Mouse (Mus musculus) heart, adult 8-10 months (tissue): ENCODE results near the gene Pgls. TPM values are rescaled to one million over a fixed set of nuclear protein-coding genes. Genes with fewer than 3 reads are reported as not detected.

Experiments used
- DNase-seq: peaks from one replicate; pipeline ENCODE4 v3.0.0; 2022; ENCODE audit warnings: low spot score
- microRNA-seq: library from miRNA; unstranded; fragments of <30 nt; microRNA quantifications from one replicate; pipeline ENCODE4 v1.2.0, GENCODE M21; 2022
- total RNA-seq, 4 experiments: library from RNA; stranded (reverse); gene quantifications; 2 replicates each; pipeline ENCODE4 v1.2.4; 2022

Pgls gene
- total RNA-seq, 4 experiments from 2014 or later, result 57.7 to 65.1 (median 62.6) TPM

DNA sequence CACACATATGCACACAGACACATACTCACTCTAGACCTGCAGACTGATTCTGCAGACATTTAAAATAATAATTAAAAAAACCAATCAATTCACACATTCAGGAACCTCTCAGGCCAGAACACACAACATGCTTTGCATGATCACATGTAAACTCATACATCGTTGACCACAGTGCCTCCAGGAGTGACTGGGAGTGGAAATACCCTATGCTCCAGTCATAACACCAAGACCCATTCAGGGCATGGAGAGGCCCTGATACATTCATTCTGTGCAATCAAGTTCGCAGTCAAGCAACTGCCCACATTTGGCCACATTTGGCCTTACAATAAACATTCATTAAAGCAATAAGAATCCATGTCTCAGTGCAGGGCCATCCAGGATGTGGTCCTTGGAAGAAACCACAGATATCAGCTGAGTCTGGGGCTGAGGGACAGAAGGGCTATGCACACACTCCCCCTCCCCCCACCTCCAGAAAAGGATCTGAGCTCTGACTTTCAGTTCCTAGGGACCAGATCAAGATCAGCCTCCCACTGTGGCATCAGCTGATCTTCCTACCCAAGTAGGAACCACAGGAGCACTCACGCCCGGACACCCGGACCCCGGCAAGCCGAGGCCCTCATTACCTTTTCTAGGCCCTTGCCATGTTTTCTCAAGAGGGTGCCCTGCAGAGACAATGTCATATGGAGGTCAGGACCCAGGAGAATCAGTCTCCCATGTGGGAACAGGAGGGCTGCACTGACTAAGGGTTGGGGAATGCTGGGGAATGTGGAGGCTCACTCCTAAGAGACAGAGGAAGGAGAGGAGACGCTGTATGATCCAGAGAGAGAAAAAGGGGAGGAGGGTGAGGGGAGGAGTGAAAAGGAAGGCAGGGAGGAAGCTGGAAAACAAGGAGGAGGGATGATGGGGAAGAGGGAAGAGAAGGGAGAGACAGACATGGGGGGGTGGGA is 45.4 kb downstream of the Pgls start:
- no peak for DNase-seq

DNA sequence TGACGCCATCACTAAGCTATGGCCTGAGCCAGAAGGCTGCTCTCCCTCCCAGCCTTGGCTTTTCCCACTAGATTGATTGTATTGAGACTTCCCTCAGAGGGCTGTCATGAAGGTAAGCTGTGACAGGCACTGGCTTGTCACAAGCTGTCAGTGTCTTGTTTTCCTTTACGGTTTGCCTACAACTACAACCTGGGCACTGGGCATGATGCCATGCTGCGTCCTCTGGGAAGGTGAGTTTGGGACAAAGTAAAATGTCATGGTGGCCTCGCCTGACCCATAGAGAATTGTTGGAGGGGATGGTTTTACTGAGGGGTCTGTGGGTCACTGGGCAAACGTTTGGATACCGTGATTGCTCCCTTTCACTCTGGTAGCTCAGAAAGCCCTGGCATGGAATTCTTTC is 46.3 kb downstream of the Pgls start:
- DNase-seq, result no peak

DNA sequence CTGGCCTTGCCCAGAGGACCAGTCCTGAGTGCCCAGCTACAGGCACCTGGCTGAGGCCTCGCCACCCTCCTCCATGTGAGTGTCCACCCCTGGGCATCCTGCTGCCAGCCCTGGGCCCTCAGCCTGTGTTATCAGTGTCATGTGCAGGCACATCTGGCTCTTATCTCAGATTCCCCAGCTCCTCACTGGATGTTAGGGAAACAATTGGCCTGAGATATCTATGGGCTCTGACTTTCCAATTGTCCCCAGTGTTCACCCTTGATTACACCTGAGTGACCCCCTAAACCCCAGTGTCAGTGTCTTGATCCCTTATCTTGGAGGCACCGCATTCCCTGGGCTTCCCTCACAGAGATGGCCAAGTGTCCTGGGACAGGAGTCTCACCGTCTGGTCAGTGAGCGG is 47.3 kb downstream of the Pgls start:
- DNase-seq, result no peak

DNA sequence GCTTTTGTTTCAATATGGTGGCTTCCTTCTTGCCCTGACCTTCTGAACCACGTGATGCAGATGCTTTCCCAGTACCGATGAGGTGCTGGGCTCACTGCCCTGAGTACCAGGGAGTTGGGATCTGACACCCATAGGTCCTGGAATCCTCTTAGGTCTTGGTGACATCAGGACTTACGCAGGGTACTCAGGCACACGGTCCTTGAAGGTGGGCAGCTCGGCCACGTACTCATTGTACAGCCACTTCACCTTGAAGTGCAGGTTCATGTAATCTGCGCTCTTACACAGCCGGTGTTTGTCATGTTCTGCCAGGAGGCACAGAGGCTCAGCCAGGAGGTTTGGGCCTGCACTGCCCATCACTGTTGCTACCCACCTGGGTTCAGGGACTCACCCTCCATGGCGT is 53.5 kb downstream of the Pgls start:
- DNase-seq, result no peak

Small RNAs within 50 kb of the gene (microRNA-seq; reads per million reads assigned to microRNA genes)
- gene Mir6769b, result not detected

Other genes with a start within 250 kb of the Pgls start
- 100 to 1,000 TPM; 176 to 184 (median 181) TPM for gene Use1, start 225.3 kb upstream of the Pgls start, total RNA-seq
- gene Ocel1, start 220.9 kb upstream of the Pgls start, total RNA-seq, result 10 to 100 TPM; 11.2 to 15.0 (median 13.9) TPM
- 10 to 100 TPM; 44.3 to 52.2 (median 46.2) TPM for gene Nr2f6, start 210.2 kb upstream of the Pgls start, total RNA-seq
- 10 to 100 TPM; 20.8 to 33.7 (median 22.0) TPM for gene Ushbp1, start 196.4 kb upstream of the Pgls start, total RNA-seq
- 10 to 100 TPM; 70.0 to 72.7 (median 71.3) TPM for gene Babam1, start 195.3 kb upstream of the Pgls start, total RNA-seq
- under 1 TPM in 1 of 4 experiments, not detected in 3; 0.11 TPM for gene Ankle1, start 186.2 kb upstream of the Pgls start, total RNA-seq
- 10 to 100 TPM; 21.4 to 29.6 (median 24.8) TPM for gene Abhd8, start 128.5 kb upstream of the Pgls start, total RNA-seq
- 100 to 1,000 TPM; 114 to 128 (median 119) TPM for gene Mrpl34, start 127.2 kb upstream of the Pgls start, total RNA-seq
- 10 to 100 TPM; 31.0 to 37.7 (median 33.8) TPM for gene Dda1, start 123.0 kb upstream of the Pgls start, total RNA-seq
- gene Ano8, start 106.2 kb upstream of the Pgls start, total RNA-seq, result 10 to 100 TPM; 14.1 to 17.3 (median 16.1) TPM
- 10 to 100 TPM; 17.5 to 22.2 (median 19.0) TPM for gene Gtpbp3, start 104.1 kb upstream of the Pgls start, total RNA-seq
- 10 to 100 TPM; 23.8 to 29.1 (median 27.0) TPM for gene Plvap, start 80.4 kb upstream of the Pgls start, total RNA-seq
- not detected for gene Ccdc194, start 66.5 kb upstream of the Pgls start, total RNA-seq
- gene Bst2, start 54.7 kb upstream of the Pgls start, total RNA-seq, result 10 to 100 TPM; 13.5 to 18.7 (median 14.2) TPM
- gene Mvb12a, start 49.3 kb upstream of the Pgls start, total RNA-seq, result 10 to 100 TPM; 28.8 to 31.5 (median 29.1) TPM
- under 1 TPM in 2 of 4 experiments, not detected in 2; 0.16 to 0.25 TPM for gene Tmem221, start 33.3 kb upstream of the Pgls start, total RNA-seq
- gene Nxnl1, start 25.6 kb upstream of the Pgls start, total RNA-seq, result under 1 TPM in 2 of 4 experiments, not detected in 2; 0.14 to 0.19 TPM
- gene Slc27a1, start 23.3 kb upstream of the Pgls start, total RNA-seq, result 100 to 1,000 TPM; 192 to 237 (median 204) TPM
- 1 to 10 TPM; 1.1 to 1.4 (median 1.2) TPM for gene Fam129c, start 5.5 kb downstream of the Pgls start, total RNA-seq
- gene Colgalt1, start 18.8 kb downstream of the Pgls start, total RNA-seq, result 10 to 100 TPM; 38.4 to 41.5 (median 39.9) TPM
- 1 to 10 TPM in 1 of 4 experiments, under 1 TPM in 3; 0.49 to 1.4 (median 0.57) TPM for gene Unc13a, start 79.6 kb downstream of the Pgls start, total RNA-seq
- gene Jak3, start 84.1 kb downstream of the Pgls start, total RNA-seq, result 10 to 100 TPM in 1 of 4 experiments, 1 to 10 TPM in 3; 6.4 to 10.3 (median 7.6) TPM
- gene Insl3, start 97.0 kb downstream of the Pgls start, total RNA-seq, result 1 to 10 TPM; 2.2 to 4.6 (median 2.5) TPM
- gene B3gnt3, start 109.6 kb downstream of the Pgls start, total RNA-seq, result 1 to 10 TPM; 4.0 to 6.9 (median 5.3) TPM
- gene Fcho1, start 133.5 kb downstream of the Pgls start, total RNA-seq, result 1 to 10 TPM in 1 of 4 experiments, under 1 TPM in 3; 0.14 to 1.5 (median 0.68) TPM